Mouse (Mus musculus) cortical plate, adult 2 months (tissue): ENCODE measurements around the gene Olfr62. TPM values are rescaled to one million over a fixed set of nuclear protein-coding genes. Genes with fewer than 3 reads are reported as not detected.

Source experiments
- H3K27ac ChIP-seq: fragments of 200-500 bp; 2 replicates; pipeline ENCODE4 v1.5.1; 2012; ENCODE audit warnings: low read length, control low read depth, inconsistent platforms; ENCODE audit not compliant: insufficient read depth
- H3K4me1 ChIP-seq: fragments of 200-500 bp; 2 replicates; pipeline ENCODE4 v1.6.1; 2011; ENCODE audit warnings: low read length; ENCODE audit not compliant: control insufficient read depth, insufficient read depth
- H3K4me3 ChIP-seq: fragments of 200-500 bp; 2 replicates; pipeline ENCODE4 v1.5.1; 2011; ENCODE audit warnings: mild to moderate bottlenecking, low read length, control low read depth; ENCODE audit not compliant: insufficient read depth
- CTCF ChIP-seq: fragments of 200-500 bp; IDR thresholded peaks from 2 replicates; pipeline ENCODE4 v1.5.1; 2011; ENCODE audit warnings: mild to moderate bottlenecking, control low read depth, low read length; ENCODE audit not compliant: insufficient read depth; ENCODE audit errors: extremely low read depth
- POLR2A ChIP-seq: fragments of 200-500 bp; IDR thresholded peaks from 2 replicates; pipeline ENCODE4 v1.6.1; 2011; ENCODE audit warnings: mild to moderate bottlenecking, low read length, control low read depth; ENCODE audit not compliant: insufficient read depth; ENCODE audit errors: extremely low read depth
- polyA plus RNA-seq: library from polyadenylated mRNA; depleted of rRNA; stranded (reverse); fragments of >200 nt; gene quantifications from 2 replicates; pipeline ENCODE4 v1.2.3, GENCODE M21; 2012; rRNA removed

Olfr62 gene
- not detected in 2 replicates for polyA plus RNA-seq

- Histone ChIP-seq H3K4me1 (no peaks in the 10 kb centered on the region), H3K27ac (no peak within 1 kb of the TSS), H3K4me3 (no peak within 1 kb of the TSS)
- TF ChIP-seq CTCF (no peak), POLR2A (no peak)
Observed at GRCm38 (mm10) chr4:118658652-118659051, at the start of gene Olfr62. TSS of gene Olfr62 (plus strand) at chr4:118658952.

- TF ChIP-seq CTCF: no peak
- no peak for TF ChIP-seq POLR2A
- H3K4me3 ChIP-seq: no peak overlapping the region
- no peaks in the 10 kb centered on the region for H3K4me1 ChIP-seq
- H3K27ac ChIP-seq: no peak overlapping the region
Observed at GRCm38 (mm10) chr4:118609836-118610235, 48.9 kb upstream of the Olfr62 start.

DNA sequence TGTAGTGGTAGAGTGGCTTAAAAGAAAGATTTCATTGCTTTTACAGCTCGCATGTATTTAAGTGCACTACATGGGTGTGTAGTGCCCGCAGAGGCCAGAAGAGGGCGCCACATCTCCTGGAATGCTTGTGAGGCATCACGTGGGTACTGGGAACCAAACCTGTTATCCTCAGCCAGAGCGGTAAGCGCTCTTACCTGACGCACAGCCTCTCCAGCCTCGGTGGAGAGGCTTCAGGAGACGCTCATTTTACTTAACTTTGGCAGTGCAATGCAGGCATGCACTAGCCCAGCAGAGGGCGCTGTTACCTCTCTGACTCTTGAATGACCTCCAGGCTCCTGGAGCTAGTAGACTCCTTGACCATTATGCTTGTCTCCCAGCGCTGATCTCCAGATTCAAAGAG is 46.1 kb upstream of the Olfr62 start:
- Histone ChIP-seq H3K27ac (no peak overlapping the region), H3K4me1 (no peaks in the 10 kb centered on the region), H3K4me3 (no peak overlapping the region)
- TF ChIP-seq CTCF (no peak), POLR2A (no peak)

DNA sequence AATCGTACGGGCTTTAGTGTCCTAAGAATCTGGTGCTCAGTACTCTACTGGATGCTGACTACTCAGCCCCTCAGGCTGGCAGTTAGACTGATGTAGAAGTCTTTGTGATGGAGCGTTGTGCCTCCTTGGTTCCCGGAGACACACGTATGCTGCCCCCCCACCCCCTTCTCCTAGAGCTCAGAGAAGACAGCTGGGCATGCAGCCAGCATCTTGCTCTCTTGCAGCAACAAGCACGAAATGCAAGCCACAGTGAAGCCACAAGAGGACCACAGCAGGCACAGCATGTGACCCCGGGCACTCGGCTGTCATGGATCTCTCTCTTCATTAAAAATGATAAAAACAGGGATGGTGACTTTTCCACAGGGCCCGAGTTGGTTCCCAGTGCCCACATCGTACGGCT is 43.3 kb upstream of the Olfr62 start:
- no peak overlapping the region for H3K4me3 ChIP-seq
- TF ChIP-seq POLR2A (no peak), CTCF (no peak)

GRCm38 (mm10) chr4:118620279-118620966 is 38.3 kb upstream of the Olfr62 start, which contains the start of the genes Cfap57 and Ebna1bp2:
TSS of gene Cfap57 (minus strand) at chr4:118620777.
TSS of gene Ebna1bp2 (plus strand) at chr4:118620799.
- Histone ChIP-seq H3K4me3 (peak within 1 kb of the TSS; percentile 88), H3K27ac (no peak within 1 kb of the TSS), H3K4me1 (peaks cover 3% of the 10 kb centered on the region; the same call in 1 of the 2 replicates)
- TF ChIP-seq CTCF (no peak), POLR2A (peak; percentile 46; the same call in 1 of the 2 replicates)

More for the DNA sequence above, 43.3 kb upstream of the Olfr62 start:
- Histone ChIP-seq H3K4me1 (no peaks in the 10 kb centered on the region), H3K27ac (no peak overlapping the region)

DNA sequence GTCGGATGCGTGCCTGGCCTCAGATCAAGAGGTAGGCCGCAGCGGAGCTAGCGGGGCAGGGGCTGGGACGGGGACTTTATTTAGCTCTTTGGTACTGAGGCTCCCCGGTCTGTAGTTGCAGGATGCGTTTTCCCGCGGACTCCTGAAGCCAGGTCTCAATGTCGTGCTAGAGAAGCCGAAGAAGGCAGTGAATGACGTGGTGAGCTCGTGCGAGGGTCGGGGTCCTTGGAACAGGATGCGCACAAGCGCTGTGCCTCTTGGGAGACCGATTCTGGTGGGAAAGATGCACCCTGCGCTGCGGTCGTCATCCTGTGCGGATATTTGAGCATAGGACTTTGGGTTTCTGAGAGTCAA is 37.8 kb upstream of the Olfr62 start:
- no peak overlapping the region for H3K27ac ChIP-seq
- H3K4me3 ChIP-seq: peak overlapping the region; percentile 88
- TF ChIP-seq POLR2A (no peak), CTCF (no peak)
- H3K4me1 ChIP-seq: peaks cover 3% of the 10 kb centered on the region; the same call in 1 of the 2 replicates

DNA sequence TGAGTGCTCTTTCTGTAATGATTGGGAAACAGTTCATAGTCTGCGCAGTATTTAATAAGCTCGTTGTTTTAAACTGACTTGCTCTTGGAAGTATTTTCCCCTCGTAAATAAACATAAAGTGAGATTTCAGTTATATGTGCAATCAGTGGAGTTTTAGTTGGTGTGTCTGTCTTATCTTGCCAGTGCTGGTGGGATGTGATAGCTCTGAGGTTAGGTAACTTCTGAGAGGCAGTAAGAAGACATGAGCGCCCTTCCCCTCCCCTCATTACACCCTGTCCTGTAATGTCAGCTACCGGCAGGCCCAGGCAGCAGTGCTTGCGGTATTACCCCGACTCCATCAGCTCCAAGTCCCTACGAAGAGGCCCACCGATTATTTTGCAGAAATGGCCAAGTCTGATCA is 37.0 kb upstream of the Olfr62 start:
- Histone ChIP-seq H3K4me3 (peak overlapping the region; percentile 88; the same call in 1 of the 2 replicates), H3K4me1 (peaks cover 3% of the 10 kb centered on the region; the same call in 1 of the 2 replicates), H3K27ac (no peak overlapping the region)
- TF ChIP-seq CTCF (no peak), POLR2A (no peak)

DNA sequence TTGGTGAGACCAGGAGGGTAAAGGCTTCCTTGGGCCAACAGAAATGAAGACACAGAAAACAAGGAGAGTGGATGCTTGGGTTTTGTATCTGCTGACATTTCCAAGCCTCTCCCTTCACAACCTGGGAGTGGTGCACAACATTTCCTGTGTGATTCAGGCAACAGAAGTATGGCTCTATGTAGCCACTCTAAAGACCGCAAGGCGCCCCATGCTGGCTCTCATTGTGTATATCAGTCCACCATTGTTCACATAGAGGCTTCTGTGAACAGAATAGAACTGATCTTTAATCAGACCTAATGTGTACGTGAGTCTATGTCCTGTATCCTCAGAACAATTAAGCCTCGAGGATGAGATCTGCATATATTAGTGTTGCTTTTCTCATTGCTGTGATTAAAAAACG is 28.5 kb upstream of the Olfr62 start:
- no peak overlapping the region for H3K27ac ChIP-seq
- H3K4me3 ChIP-seq: no peak overlapping the region
- H3K4me1 ChIP-seq: no peaks in the 10 kb centered on the region
- no peak for TF ChIP-seq CTCF
- TF ChIP-seq POLR2A: no peak

- H3K4me3 ChIP-seq: no peak overlapping the region
- no peak overlapping the region for H3K27ac ChIP-seq
- no peaks in the 10 kb centered on the region for H3K4me1 ChIP-seq
- TF ChIP-seq POLR2A: no peak
- no peak for TF ChIP-seq CTCF
Observed at GRCm38 (mm10) chr4:118642346-118643190, 16.2 kb upstream of the Olfr62 start.
